Mouse (Mus musculus): ENCODE measurements around the gene Top2a. TPM values are rescaled to one million over a fixed set of nuclear protein-coding genes. Genes with fewer than 3 reads are reported as not detected.
A peak's percentile ranks its signal among the peaks of the same experiment; 100 is the strongest.

Top2a gene
- polyA plus RNA-seq, 1 experiment from 2014 or later: 217 TPM

GRCm38 (mm10) chr11:99039782-99040181 is 15.8 kb upstream of the Top2a start:
- Histone ChIP-seq H3K27ac (peak overlapping the region; percentile 95), H3K27me3 (replicated peaks) (no peaks in the 10 kb centered on the region), H3K9ac (peak overlapping the region; percentile 17; the same call in 1 of the 2 replicates), H3K4me1 (peaks cover 17% of the 10 kb centered on the region; the same call in 1 of the 2 replicates), H3K4me2 (peak overlapping the region; percentile 92), H3K4me3 (replicated peaks) (peak overlapping the region; percentile 75), H3K9me3 (no peaks in the 10 kb centered on the region), H3K36me3 (no peaks in the 10 kb centered on the region)
- WGBS: under 1% methylated on average over 15 of the region's 15 CpGs
- peak; percentile 25; the same call in 1 of the 2 replicates for ATAC-seq (ENCODE audit: insufficient read depth, low FRiP score, low read depth)

DNA sequence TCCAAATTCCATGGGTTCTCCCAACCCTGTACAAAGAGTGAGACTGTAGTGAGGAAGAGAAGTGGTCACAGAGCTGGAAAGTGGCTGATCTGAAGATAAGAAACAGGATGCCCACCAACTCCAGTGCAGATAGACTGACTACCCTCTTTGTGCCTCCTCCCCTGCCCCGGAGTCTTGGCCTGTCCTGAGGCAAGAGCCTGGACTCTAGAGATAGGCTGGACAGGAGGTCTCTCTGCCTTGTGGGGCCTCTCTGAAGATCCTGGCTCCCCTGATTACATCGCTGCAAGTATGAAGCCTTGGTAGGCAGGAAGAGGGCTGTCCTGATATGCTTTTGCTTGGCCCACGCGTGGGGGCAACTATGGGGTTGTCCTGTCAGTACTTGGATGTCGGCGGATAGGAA is 12.3 kb upstream of the Top2a start:
- Histone ChIP-seq H3K9ac (no peak overlapping the region), H3K4me3 (replicated peaks) (no peak overlapping the region), H3K36me3 (no peaks in the 10 kb centered on the region), H3K9me3 (no peaks in the 10 kb centered on the region), H3K4me1 (no peaks in the 10 kb centered on the region), H3K27ac (no peak overlapping the region), H3K4me2 (no peak overlapping the region), H3K27me3 (replicated peaks) (no peaks in the 10 kb centered on the region)
- WGBS: 72% methylated on average over 6 of the region's 6 CpGs
- ATAC-seq (ENCODE audit: insufficient read depth, low FRiP score, low read depth): no peak

GRCm38 (mm10) chr11:99035350-99035749 is 11.4 kb upstream of the Top2a start:
- Histone ChIP-seq H3K4me2 (no peak overlapping the region), H3K27me3 (replicated peaks) (no peaks in the 10 kb centered on the region), H3K9me3 (no peaks in the 10 kb centered on the region), H3K36me3 (no peaks in the 10 kb centered on the region), H3K27ac (no peak overlapping the region), H3K4me1 (no peaks in the 10 kb centered on the region), H3K9ac (no peak overlapping the region), H3K4me3 (replicated peaks) (no peak overlapping the region)
- WGBS: 63% methylated on average over 4 of the region's 4 CpGs
- no peak for ATAC-seq (ENCODE audit: insufficient read depth, low FRiP score, low read depth)

- no peaks in the 10 kb centered on the region for H3K36me3 ChIP-seq
- ATAC-seq (ENCODE audit: insufficient read depth, low FRiP score, low read depth): no peak
- H3K9ac ChIP-seq: no peak overlapping the region
- no peak overlapping the region for H3K4me2 ChIP-seq
- H3K9me3 ChIP-seq: no peaks in the 10 kb centered on the region
- no peak overlapping the region for H3K4me3 ChIP-seq (replicated peaks)
- H3K27me3 ChIP-seq (replicated peaks): no peaks in the 10 kb centered on the region
- WGBS: 82% methylated on average over 12 of the region's 12 CpGs
- peaks cover 4% of the 10 kb centered on the region; the same call in 1 of the 2 replicates for H3K4me1 ChIP-seq
- no peak overlapping the region for H3K27ac ChIP-seq
Measured at GRCm38 (mm10) chr11:99026899-99027440, 3.0 kb upstream of the Top2a start.

DNA sequence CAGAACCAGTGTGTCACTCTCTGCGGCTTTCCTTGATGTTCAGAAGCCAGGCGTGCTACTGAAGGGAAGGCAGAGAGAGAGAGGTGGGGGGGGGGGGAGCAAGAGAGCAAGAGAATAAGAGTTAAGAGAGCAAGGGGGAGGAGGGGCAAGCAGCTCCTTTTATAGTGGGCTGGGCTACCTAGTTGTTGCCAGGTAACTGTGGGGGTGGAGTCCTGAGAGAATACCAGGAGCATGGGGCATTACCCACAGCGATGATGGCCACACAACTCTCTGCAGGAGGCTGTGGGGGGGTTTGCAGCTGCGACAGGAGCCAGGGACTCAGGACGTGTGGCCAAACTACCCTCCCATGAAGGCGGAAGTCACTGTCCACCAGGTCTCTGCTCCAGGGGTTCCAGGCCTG is 1.9 kb upstream of the Top2a start:
- Histone ChIP-seq H3K36me3 (no peaks in the 10 kb centered on the region; the same call in 1 of the 2 replicates), H3K9ac (no peak overlapping the region), H3K4me1 (peaks cover 4% of the 10 kb centered on the region; the same call in 1 of the 2 replicates), H3K4me2 (no peak overlapping the region), H3K27ac (no peak overlapping the region), H3K4me3 (replicated peaks) (no peak overlapping the region), H3K9me3 (no peaks in the 10 kb centered on the region), H3K27me3 (replicated peaks) (no peaks in the 10 kb centered on the region)
- 86% methylated on average over 6 of the region's 6 CpGs for WGBS
- no peak for ATAC-seq (ENCODE audit: insufficient read depth, low FRiP score, low read depth)

DNA sequence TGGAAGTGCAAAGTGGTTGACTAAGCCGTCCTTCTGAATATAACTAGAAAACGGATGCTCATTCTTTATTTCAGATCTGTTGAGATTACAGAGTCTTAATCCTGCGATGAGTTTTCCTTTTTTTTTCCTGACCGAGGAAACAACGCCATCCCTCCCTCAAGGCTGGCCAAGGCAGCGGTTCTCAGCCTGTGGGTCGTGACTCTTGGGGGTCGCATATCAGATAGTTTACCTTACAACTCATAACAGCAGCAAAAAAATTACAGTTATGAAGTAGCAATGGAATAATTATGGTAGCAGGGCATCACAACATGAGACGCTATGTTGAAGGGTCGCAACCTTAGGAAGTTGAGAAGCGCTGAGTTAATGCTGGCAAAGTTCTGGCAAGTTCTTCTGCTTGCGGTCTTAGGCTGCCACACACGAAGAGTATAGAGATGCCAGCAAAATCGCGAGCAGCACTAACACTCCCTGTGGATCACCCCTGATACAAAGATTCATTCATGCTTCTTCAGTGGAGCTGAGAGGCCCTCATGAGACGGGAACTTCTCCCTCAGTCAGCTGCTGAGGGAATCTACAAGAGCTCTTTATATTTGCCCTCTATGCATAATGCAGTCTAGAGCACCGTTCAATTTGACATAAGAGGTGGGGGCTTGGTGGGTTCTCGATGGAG is 612 bp upstream of the Top2a start:
- WGBS: 36% methylated on average over 18 of the region's 18 CpGs
- H3K4me1 ChIP-seq: peaks cover 4% of the 10 kb centered on the region; the same call in 1 of the 2 replicates
- peak overlapping the region; percentile 77 for H3K27ac ChIP-seq
- H3K9ac ChIP-seq: no peak overlapping the region
- H3K4me2 ChIP-seq: peak overlapping the region; percentile 65
- H3K4me3 ChIP-seq (replicated peaks): peak overlapping the region; percentile 76
- H3K36me3 ChIP-seq: peaks cover 8% of the 10 kb centered on the region
- no peaks in the 10 kb centered on the region for H3K27me3 ChIP-seq (replicated peaks)
- ATAC-seq (ENCODE audit: insufficient read depth, low FRiP score, low read depth): 0 out of 2 replicates have a peak, but pooled peaks have one; percentile 3
- H3K9me3 ChIP-seq: no peaks in the 10 kb centered on the region

DNA sequence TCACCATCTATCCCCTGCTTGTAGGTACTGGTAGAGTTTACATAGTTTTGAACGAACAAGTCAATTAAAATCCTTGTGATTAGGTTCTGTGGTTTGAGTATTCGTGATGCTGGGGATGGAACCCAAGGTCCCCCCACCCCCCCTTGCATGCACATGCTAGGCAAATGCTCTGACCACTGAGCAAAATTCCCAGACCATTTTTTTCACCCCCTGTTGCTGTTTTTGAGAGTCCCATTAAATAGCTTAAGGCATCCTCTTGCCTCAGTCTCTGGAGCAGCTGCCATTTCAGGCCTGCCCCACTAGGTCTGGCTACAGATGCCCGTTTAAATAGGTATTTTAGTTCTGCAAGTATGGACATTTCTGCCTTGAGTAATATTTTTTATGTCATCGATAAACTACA is 895 bp downstream of the Top2a start:
- no peak overlapping the region for H3K27ac ChIP-seq
- 5% methylated on average over 4 of the region's 4 CpGs for WGBS
- H3K4me2 ChIP-seq: peak overlapping the region; percentile 60
- H3K27me3 ChIP-seq (replicated peaks): no peaks in the 10 kb centered on the region
- peak overlapping the region; percentile 56; the same call in 1 of the 2 replicates for H3K9ac ChIP-seq
- peak overlapping the region; percentile 76 for H3K4me3 ChIP-seq (replicated peaks)
- peaks cover 4% of the 10 kb centered on the region; the same call in 1 of the 2 replicates for H3K4me1 ChIP-seq
- peaks cover 15% of the 10 kb centered on the region for H3K36me3 ChIP-seq
- ATAC-seq (ENCODE audit: insufficient read depth, low FRiP score, low read depth): no peak
- no peaks in the 10 kb centered on the region for H3K9me3 ChIP-seq

GRCm38 (mm10) chr11:99022384-99022933 is 1.5 kb downstream of the Top2a start:
- H3K4me3 ChIP-seq (replicated peaks): peak overlapping the region; percentile 76
- peak overlapping the region; percentile 60 for H3K4me2 ChIP-seq
- ATAC-seq (ENCODE audit: insufficient read depth, low FRiP score, low read depth): no peak
- H3K27ac ChIP-seq: no peak overlapping the region
- 66% methylated on average over 5 of the region's 5 CpGs for WGBS
- H3K36me3 ChIP-seq: peaks cover 20% of the 10 kb centered on the region
- no peak overlapping the region for H3K9ac ChIP-seq
- H3K27me3 ChIP-seq (replicated peaks): no peaks in the 10 kb centered on the region
- no peaks in the 10 kb centered on the region for H3K9me3 ChIP-seq
- peaks cover 4% of the 10 kb centered on the region; the same call in 1 of the 2 replicates for H3K4me1 ChIP-seq

DNA sequence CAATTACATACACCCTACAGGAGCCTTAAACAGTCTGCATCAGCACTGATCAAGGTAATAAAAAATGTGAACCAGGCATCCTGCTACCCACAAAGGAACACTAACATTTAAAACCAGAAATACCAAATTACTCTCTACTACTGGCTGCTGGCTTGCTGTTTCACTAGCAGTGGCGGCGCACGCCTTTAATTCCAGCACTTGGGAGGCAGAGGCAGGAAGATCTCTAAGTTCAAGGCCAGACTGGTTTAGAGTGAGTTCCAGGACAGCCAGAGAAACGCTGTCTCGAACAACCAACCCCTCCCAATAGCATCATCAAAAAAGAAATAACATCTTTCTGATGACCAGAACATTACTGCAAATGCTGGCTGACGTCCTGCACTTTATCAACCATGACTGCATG is 4.1 kb downstream of the Top2a start:
- no peak overlapping the region for H3K4me2 ChIP-seq
- H3K4me3 ChIP-seq (replicated peaks): no peak overlapping the region
- ATAC-seq (ENCODE audit: insufficient read depth, low FRiP score, low read depth): no peak
- H3K9ac ChIP-seq: no peak overlapping the region
- WGBS: 93% methylated on average over 6 of the region's 6 CpGs
- peaks cover 29% of the 10 kb centered on the region for H3K36me3 ChIP-seq
- H3K27ac ChIP-seq: no peak overlapping the region
- H3K9me3 ChIP-seq: no peaks in the 10 kb centered on the region
- H3K27me3 ChIP-seq (replicated peaks): no peaks in the 10 kb centered on the region
- 0 out of 2 replicates have a peak, but pooled peaks cover 4% of the 10 kb centered on the region for H3K4me1 ChIP-seq

DNA sequence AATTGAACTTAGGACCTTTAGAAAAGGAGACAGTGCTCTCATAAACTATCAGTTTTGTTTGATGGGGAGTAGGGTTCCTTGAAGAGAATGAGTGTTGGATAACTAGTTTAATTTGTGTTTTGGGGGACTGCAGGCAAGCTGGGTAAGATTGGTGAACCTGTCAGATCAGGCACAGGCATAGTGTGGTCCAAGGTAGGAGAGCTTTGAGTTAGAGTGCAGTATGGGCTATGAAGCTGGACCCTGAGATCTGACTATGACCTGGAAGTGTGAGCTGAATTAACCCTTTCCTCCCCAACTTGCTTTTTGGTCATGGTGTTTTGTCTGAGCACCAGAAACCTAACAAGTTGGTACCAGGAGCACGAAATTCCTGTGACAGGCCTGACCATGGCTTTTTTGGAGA is 10.1 kb downstream of the Top2a start:
- no peak for ATAC-seq (ENCODE audit: insufficient read depth, low FRiP score, low read depth)
- H3K36me3 ChIP-seq: peaks cover 60% of the 10 kb centered on the region
- 86% methylated on average over 1 of the region's 1 CpGs for WGBS

DNA sequence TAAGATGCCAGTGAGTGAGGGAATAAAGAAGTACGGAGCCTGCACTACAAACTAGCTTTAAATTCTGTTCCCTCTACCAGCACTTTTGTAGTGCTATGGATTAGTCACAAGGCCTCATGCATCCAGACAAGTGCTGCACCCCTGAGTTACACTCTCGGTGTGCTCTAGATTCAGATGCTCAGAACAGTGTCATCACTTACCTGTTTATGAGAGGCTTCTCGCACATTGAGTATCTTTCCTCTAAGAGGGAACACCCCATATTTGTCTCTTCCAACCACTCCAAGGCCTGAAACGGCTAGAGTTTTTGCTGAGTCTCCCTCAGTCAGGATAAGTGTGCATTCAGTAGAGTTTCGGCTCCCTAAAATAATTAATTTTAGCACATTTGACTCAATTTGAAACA is 13.3 kb downstream of the Top2a start:
- ATAC-seq (ENCODE audit: insufficient read depth, low FRiP score, low read depth): no peak
- H3K27me3 ChIP-seq (replicated peaks): no peaks in the 10 kb centered on the region
- H3K36me3 ChIP-seq: peaks cover 60% of the 10 kb centered on the region
- H3K9ac ChIP-seq: no peak overlapping the region
- H3K4me1 ChIP-seq: no peaks in the 10 kb centered on the region
- WGBS: 92% methylated on average over 5 of the region's 5 CpGs
- no peak overlapping the region for H3K27ac ChIP-seq
- H3K9me3 ChIP-seq: no peaks in the 10 kb centered on the region
- H3K4me2 ChIP-seq: no peak overlapping the region
- no peak overlapping the region for H3K4me3 ChIP-seq (replicated peaks)

More for the DNA sequence above, 10.1 kb downstream of the Top2a start:
- Histone ChIP-seq H3K9me3 (no peaks in the 10 kb centered on the region), H3K9ac (no peak overlapping the region), H3K4me1 (no peaks in the 10 kb centered on the region), H3K4me2 (no peak overlapping the region), H3K4me3 (replicated peaks) (no peak overlapping the region), H3K27ac (no peak overlapping the region), H3K27me3 (replicated peaks) (no peaks in the 10 kb centered on the region)

- Histone ChIP-seq H3K36me3 (peaks cover 57% of the 10 kb centered on the region), H3K9ac (no peak overlapping the region)
- WGBS: 70% methylated on average over 4 of the region's 4 CpGs
Measured at GRCm38 (mm10) chr11:99010124-99010523, 13.9 kb downstream of the Top2a start.

More at GRCm38 (mm10) chr11:99010124-99010523, 13.9 kb downstream of the Top2a start:
- no peak for ATAC-seq (ENCODE audit: insufficient read depth, low FRiP score, low read depth)
- Histone ChIP-seq H3K4me1 (no peaks in the 10 kb centered on the region), H3K4me3 (replicated peaks) (no peak overlapping the region), H3K9me3 (no peaks in the 10 kb centered on the region), H3K4me2 (no peak overlapping the region), H3K27ac (no peak overlapping the region), H3K27me3 (replicated peaks) (no peaks in the 10 kb centered on the region)
